Mouse (Mus musculus) forebrain, embryonic 14.5 days (tissue): ENCODE data around the gene Pigx. TPM values are rescaled to one million over a fixed set of nuclear protein-coding genes. Genes with fewer than 3 reads are reported as not detected.

Source experiments
- ATAC-seq: fragments of 200-750 bp; cut with Nextera tagmentation; 2 replicates; pipeline ENCODE4 v1.8.0; 2017; ENCODE audit warnings: mild to moderate bottlenecking, moderate library complexity
- DNase-seq: peaks from one replicate; pipeline ENCODE4 v3.0.0-alpha.2; 2015; ENCODE audit warnings: low spot score
- H3K27ac ChIP-seq: fragments of 300-500 bp; sonication (generic); 2 replicates; pipeline ENCODE4 v1.5.1; 2014; ENCODE audit warnings: low read depth, mild to moderate bottlenecking, control low read depth, low read length, moderate library complexity
- H3K27me3 ChIP-seq: fragments of 300-500 bp; sonication (generic); replicated peaks from 2 replicates; pipeline ENCODE4 v1.6.1; 2014; ENCODE audit warnings: low read length, control low read depth, mixed read lengths; ENCODE audit not compliant: control insufficient read depth, insufficient read depth
- H3K36me3 ChIP-seq: fragments of 300-500 bp; sonication (generic); 2 replicates; pipeline ENCODE4 v1.6.1; 2014; ENCODE audit warnings: low read length, control low read depth; ENCODE audit not compliant: control insufficient read depth, insufficient read depth
- H3K4me1 ChIP-seq: fragments of 300-500 bp; sonication (generic); 2 replicates; pipeline ENCODE4 v1.6.1; 2014; ENCODE audit warnings: antibody characterized with exemption, low read length, control low read depth; ENCODE audit not compliant: control insufficient read depth, insufficient read depth
- H3K4me2 ChIP-seq: fragments of 300-500 bp; sonication (generic); 2 replicates; pipeline ENCODE4 v1.6.1; 2014; ENCODE audit warnings: mild to moderate bottlenecking, control low read depth, low read length
- H3K4me3 ChIP-seq: fragments of 300-500 bp; sonication (generic); 2 replicates; pipeline ENCODE4 v1.5.1; 2014; ENCODE audit warnings: low read depth, low read length, control low read depth
- H3K9ac ChIP-seq: fragments of 300-500 bp; sonication (generic); 2 replicates; pipeline ENCODE4 v1.6.1; 2014; ENCODE audit warnings: mild to moderate bottlenecking, low read length, control low read depth, moderate library complexity
- H3K9me3 ChIP-seq: fragments of 300-500 bp; sonication (generic); replicated peaks from 2 replicates; pipeline ENCODE4 v1.6.1; 2016; ENCODE audit warnings: low read length, control low read depth, mixed read lengths; ENCODE audit not compliant: control insufficient read depth
- WGBS: fragments of 180-500 bp; shearing (Covaris S2); extraction: QIAGEN DNeasy Blood & Tissue Kit; methylation state at CpG from one replicate; pipeline ENCODE4 v1.1.7; 2014; 5-methylcytosine and 5-hydroxymethylcytosine counted together
- polyA plus RNA-seq: library from polyadenylated mRNA; unstranded; fragments of >200 nt; fragmentation: Nextera tagmentation; extraction: Ambion mirVana; gene quantifications from 2 replicates; pipeline ENCODE4 v1.2.1, GENCODE M21; 2014

Pigx gene
- polyA plus RNA-seq, 1 experiment from 2014 or later, result 159 TPM

- H3K27me3 ChIP-seq, result no peaks in the 10 kb centered on the region
- H3K4me2 ChIP-seq, result 0 out of 2 replicates have a peak overlapping the region, but pooled peaks have one; percentile 5
- H3K9me3 ChIP-seq, result no peaks in the 10 kb centered on the region
- H3K27ac ChIP-seq, result no peak overlapping the region
- ATAC-seq (peak; percentile 44), DNase-seq (peak; percentile 78)
- WGBS, result 10% methylated on average over 15 of the region's 15 CpGs
- 0 out of 2 replicates have a peak overlapping the region, but pooled peaks have one; percentile 29 for H3K9ac ChIP-seq
- H3K36me3 ChIP-seq, result no peaks in the 10 kb centered on the region
- no peaks in the 10 kb centered on the region for H3K4me1 ChIP-seq
- no peak overlapping the region for H3K4me3 ChIP-seq
These were observed 15.6 kb upstream of the Pigx start for GRCm38 (mm10) chr16:32114968-32115695.

- DNase-seq, result no peak
- WGBS, result 72% methylated on average over 10 of the region's 10 CpGs
These were observed 14.9 kb upstream of the Pigx start for GRCm38 (mm10) chr16:32114406-32114805.

GRCm38 (mm10) chr16:32113541-32114218 lies 14.1 kb upstream of the Pigx start:
- no peaks in the 10 kb centered on the region for H3K4me1 ChIP-seq
- H3K27me3 ChIP-seq, result no peaks in the 10 kb centered on the region
- H3K4me2 ChIP-seq, result no peak overlapping the region
- ATAC-seq (no peak), DNase-seq (peak; percentile 41)
- H3K36me3 ChIP-seq, result no peaks in the 10 kb centered on the region
- H3K27ac ChIP-seq, result no peak overlapping the region
- no peak overlapping the region for H3K4me3 ChIP-seq
- no peaks in the 10 kb centered on the region for H3K9me3 ChIP-seq
- H3K9ac ChIP-seq, result no peak overlapping the region
- WGBS, result 67% methylated on average over 23 of the region's 23 CpGs

More at GRCm38 (mm10) chr16:32114406-32114805, 14.9 kb upstream of the Pigx start:
- Histone ChIP-seq H3K4me2 (no peak overlapping the region), H3K4me3 (no peak overlapping the region), H3K27me3 (no peaks in the 10 kb centered on the region), H3K4me1 (no peaks in the 10 kb centered on the region), H3K9me3 (no peaks in the 10 kb centered on the region), H3K36me3 (no peaks in the 10 kb centered on the region), H3K9ac (no peak overlapping the region), H3K27ac (no peak overlapping the region)
- ATAC-seq, result no peak

- no peak for ATAC-seq
- Histone ChIP-seq H3K27me3 (no peaks in the 10 kb centered on the region), H3K36me3 (peaks cover 13% of the 10 kb centered on the region; the same call in 1 of the 2 replicates), H3K4me1 (no peaks in the 10 kb centered on the region), H3K4me3 (no peak overlapping the region), H3K9ac (no peak overlapping the region), H3K4me2 (no peak overlapping the region), H3K27ac (no peak overlapping the region), H3K9me3 (no peaks in the 10 kb centered on the region)
- WGBS, result 74% methylated on average over 15 of the region's 15 CpGs
- DNase-seq, result peak; percentile 14
These were observed 11.6 kb upstream of the Pigx start for GRCm38 (mm10) chr16:32110951-32111699.

- Histone ChIP-seq H3K36me3 (peaks cover 26% of the 10 kb centered on the region), H3K27me3 (no peaks in the 10 kb centered on the region), H3K4me3 (no peak overlapping the region), H3K9ac (no peak overlapping the region), H3K9me3 (no peaks in the 10 kb centered on the region), H3K4me1 (no peaks in the 10 kb centered on the region), H3K4me2 (no peak overlapping the region), H3K27ac (no peak overlapping the region)
- ATAC-seq (no peak), DNase-seq (no peak)
- 89% methylated on average over 2 of the region's 2 CpGs for WGBS
These were observed 9.0 kb upstream of the Pigx start for GRCm38 (mm10) chr16:32108578-32108977.

- DNase-seq (no peak), ATAC-seq (no peak)
- Histone ChIP-seq H3K4me2 (no peak overlapping the region), H3K27ac (no peak overlapping the region), H3K9ac (no peak overlapping the region), H3K4me3 (no peak overlapping the region), H3K36me3 (peaks cover 30% of the 10 kb centered on the region), H3K4me1 (no peaks in the 10 kb centered on the region), H3K9me3 (no peaks in the 10 kb centered on the region), H3K27me3 (no peaks in the 10 kb centered on the region)
- WGBS, result 80% methylated on average over 7 of the region's 7 CpGs
These were observed 8.6 kb upstream of the Pigx start for GRCm38 (mm10) chr16:32108170-32108569.

- H3K27ac ChIP-seq, result no peak overlapping the region
- no peak for DNase-seq
- H3K4me1 ChIP-seq, result no peaks in the 10 kb centered on the region
- H3K9ac ChIP-seq, result no peak overlapping the region
- H3K9me3 ChIP-seq, result no peaks in the 10 kb centered on the region
- peaks cover 32% of the 10 kb centered on the region for H3K36me3 ChIP-seq
- WGBS, result 94% methylated on average over 12 of the region's 12 CpGs
- no peak for ATAC-seq
- no peak overlapping the region for H3K4me3 ChIP-seq
- H3K4me2 ChIP-seq, result no peak overlapping the region
- no peaks in the 10 kb centered on the region for H3K27me3 ChIP-seq
These were observed 8.0 kb upstream of the Pigx start for GRCm38 (mm10) chr16:32107342-32108045.

- Histone ChIP-seq H3K4me3 (no peak overlapping the region), H3K4me1 (no peaks in the 10 kb centered on the region), H3K27ac (no peak overlapping the region), H3K27me3 (no peaks in the 10 kb centered on the region), H3K36me3 (peaks cover 32% of the 10 kb centered on the region), H3K9ac (no peak overlapping the region), H3K4me2 (no peak overlapping the region), H3K9me3 (no peaks in the 10 kb centered on the region)
- DNase-seq, result no peak
- no peak for ATAC-seq
- 93% methylated on average over 1 of the region's 1 CpGs for WGBS
These were observed 6.2 kb upstream of the Pigx start for GRCm38 (mm10) chr16:32105698-32106097.
